In the genomic region with DNA sequence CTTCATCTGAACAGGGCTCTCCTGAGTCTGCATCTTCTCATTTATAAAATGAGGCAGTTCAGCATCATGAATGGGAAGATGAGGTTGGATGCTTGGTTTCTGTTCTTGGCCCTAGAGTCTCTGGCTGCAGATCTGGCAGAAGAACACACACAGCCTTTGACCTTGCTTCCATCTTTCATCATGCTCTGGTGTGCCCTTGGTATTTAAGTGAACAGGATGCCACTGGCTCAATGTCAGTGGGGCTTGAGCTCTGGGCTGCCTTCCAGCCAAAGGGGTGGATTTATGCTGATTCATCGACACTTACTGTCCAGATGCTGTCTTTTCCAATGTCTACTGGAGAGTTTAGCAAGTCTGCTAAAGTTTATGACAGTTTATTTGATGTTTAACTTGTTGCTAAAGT, we compare ENCODE assay signal across 10 mouse cellular contexts.
DNase-seq lines count a peak whose midpoint lies in the region; ATAC-seq and TF ChIP-seq lines count a peak whose summit lies in the region.
"Had no signal": no experiment of that assay in that cellular context is flagged by ENCODE, and none has a peak within 500 bp of the region (broad histone marks: within the 10 kb centered on the region; RNA-seq: fewer than 3 reads in every experiment).

No protein-coding gene starts in this region.

- H3K27me3 ChIP-seq in kidney, embryonic 16.5 days (ENCODE audit: insufficient read depth, low read length), result no peaks in the 10 kb centered on the region
- H3K27me3 ChIP-seq in myocyte (ENCODE audit: control insufficient read depth, insufficient read depth, insufficient read length), result no peaks in the 10 kb centered on the region
- no peaks in the 10 kb centered on the region for H3K27me3 ChIP-seq in liver, embryonic 11.5 days (replicated peaks; ENCODE audit: control insufficient read depth, insufficient read depth, low read length)
- H3K27me3 ChIP-seq: forebrain, embryonic 13.5 days had no signal

- no peak overlapping the region for H3K9ac ChIP-seq in kidney, embryonic 16.5 days (replicated peaks; ENCODE audit: low read length)
- H3K9ac ChIP-seq in liver, embryonic 11.5 days (ENCODE audit: low read depth, low read length), result no peak overlapping the region
- H3K9ac ChIP-seq: forebrain, embryonic 13.5 days had no signal

- no peak overlapping the region for H3ac ChIP-seq in myocyte (ENCODE audit: control insufficient read depth, insufficient read length)

- H3K4me1 ChIP-seq in kidney, embryonic 16.5 days (ENCODE audit: insufficient read depth, low read length), result peaks cover 13% of the 10 kb centered on the region
- no peaks in the 10 kb centered on the region for H3K4me1 ChIP-seq in liver, embryonic 11.5 days (replicated peaks; ENCODE audit: control insufficient read depth, insufficient read depth, low read length)

- ATAC-seq in kidney, embryonic 16.5 days (ENCODE audit: low FRiP score, low TSS enrichment), result peak; percentile 78; the same call in 1 of the 2 replicates
- no peak for ATAC-seq in liver, embryonic 11.5 days (replicated peaks; ENCODE audit: low FRiP score)
- ATAC-seq: forebrain, embryonic 13.5 days had no signal

- no peak overlapping the region for H3K4me3 ChIP-seq in kidney, embryonic 16.5 days (ENCODE audit: low read length)
- no peak overlapping the region for H3K4me3 ChIP-seq in myocyte
- no peak overlapping the region for H3K4me3 ChIP-seq in liver, embryonic 11.5 days (ENCODE audit: low read depth, low read length)
- H3K4me3 ChIP-seq: forebrain, embryonic 13.5 days had no signal

- 41% methylated on average over 1 of the region's 1 CpGs for WGBS in kidney, embryonic 16.5 days
- WGBS in liver, embryonic 11.5 days, result 70% methylated on average over 1 of the region's 1 CpGs

- no peak for TF ChIP-seq POLR2A in myocyte (IDR thresholded peaks at IDR 0.05; ENCODE audit: insufficient read length, low read depth)

- no peak overlapping the region for H3K4me2 ChIP-seq in kidney, embryonic 16.5 days (replicated peaks; ENCODE audit: low read depth, low read length)
- H3K4me2 ChIP-seq in myocyte (ENCODE audit: low read depth), result peak overlapping the region; percentile 61
- H3K4me2 ChIP-seq in liver, embryonic 11.5 days, result no peak overlapping the region
- H3K4me2 ChIP-seq: forebrain, embryonic 13.5 days had no signal

- H3K9me3 ChIP-seq in kidney, embryonic 16.5 days (ENCODE audit: low read length), result no peaks in the 10 kb centered on the region
- H3K9me3 ChIP-seq in liver, embryonic 11.5 days (ENCODE audit: control insufficient read depth, low read length), result no peaks in the 10 kb centered on the region
- H3K9me3 ChIP-seq: forebrain, embryonic 13.5 days had no signal

- DNase-seq in spleen, postnatal 36 days (ENCODE audit: low spot score in 2 of 2), result peak; percentile 2 to 12
- no peak for DNase-seq in spleen, postnatal 4 days (ENCODE audit: low spot score in 2 of 2)
- DNase-seq in adrenal gland, postnatal 36 days, result peak; percentile 90 to 92
- no peak for DNase-seq in thymus, postnatal 4 days
- DNase-seq in thymus, postnatal 10 days (ENCODE audit: low spot score in 2 of 2), result no peak
- DNase-seq in liver, embryonic 11.5 days (ENCODE audit: low spot score), result no peak
- DNase-seq: layer of hippocampus, adult 9-11 months had no signal

- no peaks in the 10 kb centered on the region for H3K79me2 ChIP-seq in myocyte (ENCODE audit: control insufficient read depth, insufficient read depth)

- no peaks in the 10 kb centered on the region for H3K36me3 ChIP-seq in kidney, embryonic 16.5 days (ENCODE audit: insufficient read depth, low read length)
- H3K36me3 ChIP-seq in myocyte (ENCODE audit: control insufficient read depth, insufficient read depth), result no peaks in the 10 kb centered on the region
- no peaks in the 10 kb centered on the region for H3K36me3 ChIP-seq in liver, embryonic 11.5 days (ENCODE audit: control insufficient read depth, insufficient read depth, low read length)

- no peak overlapping the region for H3K27ac ChIP-seq in kidney, embryonic 16.5 days (ENCODE audit: low read length)
- H3K27ac ChIP-seq in liver, embryonic 11.5 days (ENCODE audit: low read depth, low read length), result no peak overlapping the region
- H3K27ac ChIP-seq: forebrain, embryonic 13.5 days had no signal

TF ChIP-seq in myocyte, 11 proteins besides CTCF, POLR2A, EP300 and RAD21:
- TF ChIP-seq CEBPB (IDR thresholded peaks at IDR 0.05; ENCODE audit: insufficient read depth, poor library complexity, severe bottlenecking) (peak; percentile 97), TCF3 (IDR thresholded peaks at IDR 0.05; ENCODE audit: insufficient read length, low read depth) (no peak)

Comparison
In these comparisons a context has a peak if more than half of its experiments do, and no peak if none do; other contexts are left out.
1. DNase-seq: peak in spleen, postnatal 36 days (2 of 2) and adrenal gland, postnatal 36 days (2 of 2); none in spleen, postnatal 4 days (0 of 2), thymus, postnatal 4 days (single experiment), thymus, postnatal 10 days (0 of 2) and liver, embryonic 11.5 days (single experiment).